Mouse (Mus musculus) bone marrow macrophage, adult 2 months (primary cell): ENCODE results near the gene Ddx39b. TPM values are rescaled to one million over a fixed set of nuclear protein-coding genes. Genes with fewer than 3 reads are reported as not detected.

Source experiments
- H3K27ac ChIP-seq: 2 replicates; pipeline ENCODE4 v1.5.1; 2012; ENCODE audit warnings: low read depth, low read length; ENCODE audit not compliant: insufficient read depth
- H3K4me1 ChIP-seq: 2 replicates; pipeline ENCODE4 v1.6.1; 2012; ENCODE audit warnings: low read length; ENCODE audit not compliant: control insufficient read depth, insufficient read depth
- H3K4me3 ChIP-seq: 2 replicates; pipeline ENCODE4 v1.5.1; 2012; ENCODE audit warnings: mild to moderate bottlenecking, low read length, moderate library complexity; ENCODE audit not compliant: insufficient read depth
- CTCF ChIP-seq: IDR thresholded peaks from 2 replicates; pipeline ENCODE4 v1.5.1; 2012; ENCODE audit warnings: low read depth, mild to moderate bottlenecking, low read length, moderate library complexity
- POLR2A ChIP-seq: IDR thresholded peaks from 2 replicates; pipeline ENCODE4 v1.6.1; 2012; ENCODE audit warnings: mild to moderate bottlenecking, low read depth, low read length, borderline replicate concordance
- polyA plus RNA-seq: library from polyadenylated mRNA; stranded (reverse); fragments of >200 nt; gene quantifications from 2 replicates; pipeline ENCODE4 v1.2.4, GENCODE M21; 2012; ENCODE audit not compliant: missing spikeins, insufficient read depth, insufficient read length

Ddx39b gene
- polyA plus RNA-seq, 1 experiment: 169 TPM

GRCm38 (mm10) chr17:35261651-35262050 is 20.1 kb downstream of the Ddx39b start:
- peak overlapping the region; percentile 90 for H3K27ac ChIP-seq
- TF ChIP-seq CTCF: no peak
- no peak for TF ChIP-seq POLR2A
- H3K4me3 ChIP-seq: no peak overlapping the region
- peaks cover 34% of the 10 kb centered on the region for H3K4me1 ChIP-seq

DNA sequence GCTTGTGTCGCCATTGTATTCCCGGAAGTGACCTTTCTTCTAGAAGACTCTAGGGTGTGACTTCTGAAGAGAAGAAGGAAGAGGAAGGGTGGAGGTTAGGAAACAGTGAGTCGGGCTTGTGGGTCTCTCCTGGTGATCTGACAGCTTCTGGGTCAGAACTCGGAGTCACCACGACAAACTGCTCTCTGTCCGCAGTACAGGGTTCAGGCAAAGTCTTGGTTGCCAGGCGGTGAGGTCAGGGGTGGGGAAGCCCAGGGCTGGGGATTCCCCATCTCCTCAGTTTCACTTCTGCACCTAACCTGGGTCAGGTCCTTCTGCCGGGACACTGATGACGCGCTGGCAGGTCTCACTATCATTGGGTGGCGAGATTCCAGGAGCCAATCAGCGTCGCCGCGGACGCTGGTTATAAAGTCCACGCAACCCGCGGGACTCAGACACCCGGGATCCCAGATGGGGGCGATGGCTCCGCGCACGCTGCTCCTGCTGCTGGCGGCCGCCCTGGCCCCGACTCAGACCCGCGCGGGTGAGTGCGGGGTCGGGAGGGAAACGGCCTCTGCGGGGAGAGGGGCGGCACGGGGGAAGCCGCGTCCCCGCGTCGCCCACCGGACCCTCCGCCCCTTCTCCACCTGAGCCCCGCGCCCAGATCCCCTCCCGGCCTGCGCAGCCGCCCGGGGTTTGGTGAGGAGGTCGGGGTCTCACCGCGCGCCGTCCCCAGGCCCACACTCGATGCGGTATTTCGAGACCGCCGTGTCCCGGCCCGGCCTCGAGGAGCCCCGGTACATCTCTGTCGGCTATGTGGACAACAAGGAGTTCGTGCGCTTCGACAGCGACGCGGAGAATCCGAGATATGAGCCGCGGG is 21.3 kb downstream of the Ddx39b start, which contains the start of gene H2-D1:
Gene H2-D1 (plus strand): TSS at position 67 of the 859 bp plus-strand sequence.
- peak within 1 kb of the TSS; percentile 90 for H3K27ac ChIP-seq

DNA sequence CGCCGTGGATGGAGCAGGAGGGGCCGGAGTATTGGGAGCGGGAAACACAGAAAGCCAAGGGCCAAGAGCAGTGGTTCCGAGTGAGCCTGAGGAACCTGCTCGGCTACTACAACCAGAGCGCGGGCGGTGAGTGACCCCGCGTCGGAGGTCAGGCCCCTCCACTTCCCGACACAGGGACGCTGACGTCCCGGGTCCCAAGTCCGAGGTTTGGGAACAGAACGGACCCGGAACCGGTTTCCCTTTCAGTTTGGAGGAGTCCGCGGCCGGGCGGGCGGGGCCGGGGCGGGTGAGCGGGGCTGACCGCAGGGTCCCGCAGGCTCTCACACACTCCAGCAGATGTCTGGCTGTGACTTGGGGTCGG is 22.0 kb downstream of the Ddx39b start:
- Histone ChIP-seq H3K27ac (peak overlapping the region; percentile 60), H3K4me3 (peak overlapping the region; percentile 86), H3K4me1 (peaks cover 26% of the 10 kb centered on the region)
- TF ChIP-seq CTCF: no peak
- no peak for TF ChIP-seq POLR2A

More for the DNA sequence above, 21.3 kb downstream of the Ddx39b start, which contains the start of gene H2-D1:
- Histone ChIP-seq H3K4me3 (peak within 1 kb of the TSS; percentile 86), H3K4me1 (peaks cover 26% of the 10 kb centered on the region)
- peak; percentile 97 for TF ChIP-seq POLR2A
- TF ChIP-seq CTCF: no peak

- H3K27ac ChIP-seq: no peak overlapping the region
- TF ChIP-seq CTCF: no peak
- TF ChIP-seq POLR2A: no peak
- H3K4me1 ChIP-seq: peaks cover 7% of the 10 kb centered on the region
- no peak overlapping the region for H3K4me3 ChIP-seq
These were observed 26.0 kb downstream of the Ddx39b start for GRCm38 (mm10) chr17:35267399-35268086.

GRCm38 (mm10) chr17:35269653-35270347 is 28.3 kb downstream of the Ddx39b start:
- no peak overlapping the region for H3K4me3 ChIP-seq
- TF ChIP-seq POLR2A (no peak), CTCF (no peak)
- H3K27ac ChIP-seq: no peak overlapping the region
- H3K4me1 ChIP-seq: peaks cover 10% of the 10 kb centered on the region

DNA sequence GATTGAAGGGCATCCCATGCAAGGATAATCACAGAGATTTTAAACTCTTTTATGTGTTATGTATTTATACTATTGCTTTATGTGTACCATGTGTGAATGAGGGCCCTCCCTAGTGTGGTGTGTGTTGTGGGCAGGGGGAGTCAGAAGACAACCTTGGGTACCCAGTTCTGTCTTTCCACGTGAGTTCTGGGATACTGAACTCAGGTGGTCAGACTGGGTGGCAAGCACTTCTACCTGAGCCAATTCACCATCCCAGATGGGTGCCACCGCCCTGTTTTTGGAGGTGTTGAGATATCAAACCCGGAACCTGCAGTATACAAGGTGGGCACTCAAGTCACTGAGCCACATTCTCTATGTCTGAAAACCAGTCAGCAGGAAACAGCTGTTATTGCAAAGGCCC is 30.7 kb downstream of the Ddx39b start:
- Histone ChIP-seq H3K4me1 (peaks cover 11% of the 10 kb centered on the region), H3K4me3 (no peak overlapping the region), H3K27ac (no peak overlapping the region)
- no peak for TF ChIP-seq CTCF
- no peak for TF ChIP-seq POLR2A

DNA sequence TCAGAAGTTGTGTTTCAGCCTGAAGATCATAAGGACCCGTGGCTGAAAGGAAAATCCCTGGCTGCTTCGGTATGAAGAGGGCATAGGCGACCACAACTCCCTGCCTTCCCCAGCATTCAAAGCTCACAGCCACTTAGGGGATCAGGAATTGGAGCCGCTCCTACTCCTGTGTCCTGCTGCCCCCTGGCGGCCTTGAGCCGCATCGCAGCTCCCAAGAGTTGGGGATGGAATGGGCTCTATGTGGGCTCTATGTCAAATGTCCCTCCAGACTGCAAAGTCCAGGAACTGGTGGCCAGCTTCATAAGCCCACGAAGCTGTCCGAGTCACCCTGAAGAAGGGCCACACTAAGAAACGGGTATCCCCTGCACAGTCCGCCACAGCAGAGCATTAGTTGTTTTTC is 33.2 kb downstream of the Ddx39b start:
- Histone ChIP-seq H3K27ac (no peak overlapping the region), H3K4me1 (peaks cover 9% of the 10 kb centered on the region), H3K4me3 (no peak overlapping the region)
- TF ChIP-seq POLR2A: no peak
- TF ChIP-seq CTCF: peak; percentile 67

DNA sequence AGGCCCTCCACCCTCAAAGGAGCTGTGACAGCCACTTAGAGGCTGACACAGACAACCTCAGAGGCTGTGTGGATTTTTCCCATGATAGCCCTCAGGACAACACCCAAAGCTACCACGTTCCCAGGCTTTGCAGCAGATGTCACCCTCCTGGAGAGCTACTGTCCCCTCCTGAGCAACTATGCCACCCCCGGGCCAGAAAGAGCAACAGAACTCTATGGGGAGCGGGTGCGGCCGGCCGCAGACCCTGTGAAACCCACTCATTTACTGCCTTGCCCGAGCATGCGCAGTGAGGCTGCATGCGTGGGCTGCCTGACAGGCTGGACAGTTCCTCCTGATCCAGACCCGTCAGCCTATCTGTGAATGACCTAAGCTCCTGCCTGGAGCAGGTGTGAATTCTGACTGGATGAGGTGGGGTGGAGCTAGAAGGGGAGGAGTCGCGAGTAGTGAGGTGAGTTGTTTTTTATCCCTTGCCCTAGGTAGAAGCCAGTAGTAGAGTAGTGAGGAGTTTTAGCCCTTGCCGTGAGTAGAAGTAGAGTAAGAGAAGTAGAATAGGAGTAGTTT is 34.8 kb downstream of the Ddx39b start:
- TF ChIP-seq CTCF (no peak), POLR2A (no peak)

DNA sequence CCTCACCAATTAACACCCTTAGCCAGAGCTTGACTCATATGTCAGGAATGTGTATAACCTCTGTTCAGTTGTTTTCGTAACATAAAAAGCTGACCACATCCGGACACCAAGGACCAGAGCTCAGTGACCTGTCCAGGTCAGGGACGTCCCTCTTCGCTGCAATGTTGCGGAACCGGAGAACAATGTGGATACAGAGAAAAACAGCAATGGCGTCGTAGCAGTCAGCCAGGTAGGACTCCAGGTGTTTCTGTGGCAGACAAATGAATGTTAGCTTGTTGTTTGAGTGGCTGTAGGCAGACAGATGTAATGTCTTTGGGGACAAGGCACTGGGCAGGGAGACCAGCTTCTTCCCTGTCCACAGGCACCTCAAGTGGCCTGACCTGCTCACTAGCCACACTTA is 36.5 kb downstream of the Ddx39b start:
- no peak overlapping the region for H3K27ac ChIP-seq
- peaks cover 8% of the 10 kb centered on the region for H3K4me1 ChIP-seq
- no peak overlapping the region for H3K4me3 ChIP-seq
- TF ChIP-seq POLR2A: no peak
- no peak for TF ChIP-seq CTCF

More for the DNA sequence above, 34.8 kb downstream of the Ddx39b start:
- Histone ChIP-seq H3K4me3 (no peak overlapping the region), H3K4me1 (peaks cover 8% of the 10 kb centered on the region), H3K27ac (no peak overlapping the region)
